Mouse (Mus musculus) ES-Bruce4 (cell line): ENCODE data around the gene Secisbp2. TPM values are rescaled to one million over a fixed set of nuclear protein-coding genes. Genes with fewer than 3 reads are reported as not detected.
"Not testable (repeated sequence)": the region's sequence is repeated elsewhere in the genome, so short reads cannot be mapped to it uniquely, and the experiment has no call there.

Experiments used
- H3K27ac ChIP-seq: 2 replicates; pipeline ENCODE4 v1.5.1; 2012; ENCODE audit warnings: low read length, inconsistent platforms; ENCODE audit not compliant: insufficient read depth
- H3K27me3 ChIP-seq: 2 replicates; pipeline ENCODE4 v1.6.1; 2012; ENCODE audit warnings: mild to moderate bottlenecking, low read length, inconsistent platforms; ENCODE audit not compliant: control insufficient read depth, poor library complexity, insufficient read depth, severe bottlenecking
- H3K36me3 ChIP-seq: 2 replicates; pipeline ENCODE4 v1.6.1; 2012; ENCODE audit warnings: inconsistent platforms, mild to moderate bottlenecking, low read length, moderate library complexity; ENCODE audit not compliant: control insufficient read depth, poor library complexity, insufficient read depth, severe bottlenecking
- H3K4me1 ChIP-seq: one replicate; pipeline ENCODE4 v1.8.1; 2011; ENCODE audit warnings: low read length; ENCODE audit not compliant: control insufficient read depth, insufficient read depth
- H3K4me3 ChIP-seq: 2 replicates; pipeline ENCODE4 v1.5.1; 2011; ENCODE audit warnings: low read depth, mild to moderate bottlenecking, low read length
- H3K9ac ChIP-seq: 2 replicates; pipeline ENCODE4 v1.6.1; 2012; ENCODE audit warnings: low read depth, mild to moderate bottlenecking, inconsistent platforms; ENCODE audit not compliant: poor library complexity, severe bottlenecking
- H3K9me3 ChIP-seq: replicated peaks from 2 replicates; pipeline ENCODE4 v1.6.1; 2012; ENCODE audit warnings: mild to moderate bottlenecking, low read length, inconsistent platforms; ENCODE audit not compliant: control insufficient read depth, poor library complexity, insufficient read depth, severe bottlenecking
- CTCF ChIP-seq: IDR thresholded peaks from one replicate; pipeline ENCODE4 v1.8.1; 2011; ENCODE audit warnings: low read depth, low read length
- EP300 ChIP-seq: IDR thresholded peaks from 2 replicates; pipeline ENCODE4 v1.6.1; 2011; ENCODE audit warnings: low read depth, low read length; ENCODE audit not compliant: insufficient read depth
- POLR2A ChIP-seq: IDR thresholded peaks from one replicate; pipeline ENCODE4 v1.8.1; 2011; ENCODE audit warnings: low read length; ENCODE audit not compliant: insufficient read depth
- polyA plus RNA-seq: library from polyadenylated mRNA; stranded (reverse); fragments of >200 nt; gene quantifications from 2 replicates; pipeline ENCODE4 v1.2.4, GENCODE M21; 2011; ENCODE audit warnings: low read depth; ENCODE audit not compliant: missing spikeins, insufficient read depth, insufficient read length

The Secisbp2 gene
- polyA plus RNA-seq, 1 experiment, result 25.5 TPM

DNA sequence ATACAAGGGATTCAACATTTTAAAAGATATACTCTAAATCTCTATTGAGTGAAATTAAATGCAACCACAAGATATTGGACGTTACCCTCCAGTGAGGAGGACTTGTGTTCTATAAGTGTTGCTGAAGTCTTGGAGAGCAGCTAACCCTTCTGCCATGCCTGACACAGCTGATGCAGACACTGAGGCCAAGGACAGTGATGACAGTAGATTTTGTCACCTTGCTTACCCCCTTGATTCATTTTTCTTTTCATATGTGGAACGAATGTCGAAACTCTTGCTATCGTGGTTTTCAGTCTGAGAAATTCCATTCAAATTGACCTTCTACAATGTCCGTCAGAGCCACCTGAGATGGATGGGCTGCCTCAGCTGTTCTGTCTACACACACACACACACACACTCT is 28.9 kb upstream of the Secisbp2 start:
- Histone ChIP-seq H3K4me1 (no peaks in the 10 kb centered on the region), H3K4me3 (no peak overlapping the region), H3K27ac (no peak overlapping the region), H3K36me3 (no peaks in the 10 kb centered on the region), H3K27me3 (no peaks in the 10 kb centered on the region), H3K9me3 (no peaks in the 10 kb centered on the region), H3K9ac (no peak overlapping the region)
- TF ChIP-seq EP300 (no peak), CTCF (no peak)

DNA sequence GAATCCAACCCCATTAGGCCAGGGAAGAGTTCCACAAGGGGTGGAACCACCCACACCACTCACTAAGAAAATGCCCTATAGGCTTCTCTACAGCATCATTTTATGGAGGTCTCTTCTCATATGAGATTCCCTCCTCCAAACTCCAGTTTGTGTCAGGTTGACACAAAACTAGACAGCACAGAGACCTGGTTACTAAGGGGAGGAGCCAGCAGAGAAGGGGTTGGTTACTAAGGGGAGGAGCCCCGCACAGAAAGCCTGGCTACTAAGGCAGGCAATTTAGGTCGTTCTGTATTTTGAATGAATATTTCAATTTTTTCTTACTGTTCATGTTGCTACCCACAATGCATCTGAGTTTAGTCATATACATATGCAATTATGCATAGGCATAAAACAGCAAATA is 27.8 kb upstream of the Secisbp2 start:
- Histone ChIP-seq H3K4me1 (no peaks in the 10 kb centered on the region), H3K27me3 (no peaks in the 10 kb centered on the region), H3K9me3 (no peaks in the 10 kb centered on the region), H3K36me3 (no peaks in the 10 kb centered on the region), H3K9ac (no peak overlapping the region), H3K4me3 (no peak overlapping the region), H3K27ac (no peak overlapping the region)
- TF ChIP-seq POLR2A, result no peak
- no peak for TF ChIP-seq CTCF
- TF ChIP-seq EP300, result no peak

DNA sequence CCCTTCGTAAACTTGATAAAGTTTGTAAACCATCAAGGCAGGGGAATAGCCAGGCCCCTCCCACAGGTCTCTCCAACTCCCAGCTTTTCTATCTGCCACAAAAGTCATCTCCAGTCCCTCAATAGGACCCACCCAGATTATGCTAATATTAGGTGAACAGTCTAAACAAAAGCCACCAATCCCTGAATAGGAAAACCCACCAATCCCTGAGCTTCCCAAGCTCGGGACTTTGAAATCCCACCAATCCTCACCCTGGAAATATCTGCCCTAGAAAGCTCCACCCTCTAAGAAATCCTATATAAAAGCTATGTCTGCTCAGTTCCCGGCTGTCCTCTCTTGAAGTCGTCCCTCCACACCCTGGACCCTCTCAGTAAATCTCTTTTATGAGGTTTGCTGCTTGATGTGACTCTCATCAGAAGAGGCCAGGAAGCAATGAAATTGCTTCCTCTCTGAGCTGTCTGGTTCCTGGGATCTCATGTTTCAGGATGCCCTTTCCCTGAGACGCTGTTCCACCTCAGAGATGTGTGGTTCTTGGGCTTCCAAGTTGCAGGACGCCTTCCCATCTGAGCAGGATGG is 23.1 kb upstream of the Secisbp2 start:
- H3K9ac ChIP-seq, result no peak overlapping the region
- no peaks in the 10 kb centered on the region for H3K27me3 ChIP-seq
- no peak overlapping the region for H3K4me3 ChIP-seq
- H3K27ac ChIP-seq, result no peak overlapping the region
- TF ChIP-seq POLR2A (no peak), EP300 (no peak), CTCF (no peak)
- H3K4me1 ChIP-seq, result no peaks in the 10 kb centered on the region
- no peaks in the 10 kb centered on the region for H3K36me3 ChIP-seq
- no peaks in the 10 kb centered on the region for H3K9me3 ChIP-seq

DNA sequence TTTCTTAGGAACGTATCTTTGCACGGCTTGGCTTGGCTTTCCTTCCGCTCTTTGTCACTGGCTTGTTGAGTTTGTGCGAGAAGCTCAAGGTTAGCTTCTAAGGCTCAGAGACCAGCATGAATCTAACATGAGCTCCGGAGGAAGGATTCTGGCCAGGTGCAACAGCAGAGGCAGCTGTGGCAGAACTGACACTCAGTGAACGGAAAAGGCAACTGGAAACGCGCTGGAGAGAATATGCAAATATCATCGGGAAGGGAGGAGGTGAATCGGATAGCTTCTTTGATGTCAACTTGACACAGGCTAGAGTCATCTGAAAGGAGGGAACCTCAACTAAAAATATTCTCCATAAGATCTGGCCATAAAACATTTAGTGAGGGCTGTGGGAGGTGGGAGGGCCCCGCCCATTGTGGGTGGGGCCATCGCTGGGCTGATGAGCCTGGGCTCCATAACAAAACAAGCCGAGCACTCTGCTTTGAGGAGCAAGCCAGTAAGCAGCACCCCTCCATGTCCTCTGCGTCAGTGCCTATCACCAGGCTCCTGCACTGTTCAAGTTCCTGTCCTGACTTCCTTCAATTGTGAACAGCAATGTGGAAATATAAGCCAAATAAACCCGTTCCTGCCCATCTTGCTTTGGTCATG is 20.0 kb upstream of the Secisbp2 start:
- H3K4me3 ChIP-seq, result no peak overlapping the region
- peak overlapping the region; percentile 10; the same call in 1 of the 2 replicates for H3K27ac ChIP-seq
- no peaks in the 10 kb centered on the region for H3K36me3 ChIP-seq
- no peaks in the 10 kb centered on the region for H3K4me1 ChIP-seq
- H3K9ac ChIP-seq, result no peak overlapping the region
- H3K9me3 ChIP-seq, result no peaks in the 10 kb centered on the region
- H3K27me3 ChIP-seq, result no peaks in the 10 kb centered on the region
- TF ChIP-seq CTCF (no peak), EP300 (no peak), POLR2A (no peak)

DNA sequence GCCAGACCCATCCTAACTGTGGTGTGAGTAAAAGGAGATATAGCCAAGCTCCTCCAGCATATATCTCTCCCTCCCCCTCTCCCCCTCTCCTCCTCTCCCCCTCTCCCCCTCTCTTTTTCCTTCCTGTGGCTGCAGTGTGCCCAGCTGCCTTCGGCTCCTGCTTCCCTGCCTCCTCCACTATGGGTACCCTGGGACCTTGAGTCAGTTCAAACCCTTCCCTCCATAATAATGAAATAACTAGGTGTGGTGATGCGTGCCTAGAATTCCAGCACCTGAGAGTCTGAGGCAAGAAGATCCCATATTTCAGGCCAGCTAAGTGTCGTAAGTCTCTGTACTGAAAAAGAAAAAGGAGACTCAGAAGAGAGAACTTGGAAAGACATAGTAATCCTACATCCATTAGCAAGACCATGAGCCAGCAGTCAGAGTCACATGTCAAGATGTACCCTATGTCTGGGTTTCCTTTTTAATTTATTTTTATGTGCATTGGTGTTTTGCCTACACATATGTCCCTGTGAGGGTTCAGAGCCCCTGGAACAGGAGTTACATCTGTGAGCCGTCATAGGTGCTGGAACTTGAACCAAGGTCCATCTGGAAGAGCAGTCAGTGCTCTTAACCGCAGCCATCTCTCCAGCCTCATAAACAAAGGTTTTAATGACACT is 18.8 kb upstream of the Secisbp2 start:
- Histone ChIP-seq H3K9me3 (no peaks in the 10 kb centered on the region), H3K27ac (no peak overlapping the region), H3K9ac (no peak overlapping the region), H3K27me3 (no peaks in the 10 kb centered on the region), H3K4me3 (no peak overlapping the region), H3K36me3 (no peaks in the 10 kb centered on the region), H3K4me1 (no peaks in the 10 kb centered on the region)
- TF ChIP-seq POLR2A (no peak), CTCF (no peak), EP300 (no peak)

DNA sequence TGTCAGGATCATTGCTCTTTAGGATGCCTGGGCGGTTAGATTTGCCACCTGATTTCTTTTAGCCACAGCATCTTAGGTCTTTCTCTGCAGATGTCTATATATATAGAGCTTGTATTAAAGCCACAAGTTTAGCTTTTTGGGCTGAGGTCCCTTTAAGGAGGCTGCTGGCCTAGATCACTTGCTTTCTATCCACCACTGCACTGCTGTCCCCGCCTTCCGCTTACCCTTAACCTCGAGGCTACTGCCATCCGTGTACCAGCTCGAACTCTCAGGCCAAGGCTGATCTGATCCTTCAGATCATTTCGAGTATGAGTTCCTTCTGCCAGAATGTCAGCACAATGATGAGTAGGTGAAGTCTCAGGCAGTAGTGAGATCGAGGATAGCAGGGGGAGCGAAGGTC is 16.1 kb upstream of the Secisbp2 start:
- not testable (repeated sequence) for H3K9me3 ChIP-seq, H3K9ac ChIP-seq, H3K4me1 ChIP-seq, H3K27ac ChIP-seq, H3K36me3 ChIP-seq, H3K4me3 ChIP-seq, H3K27me3 ChIP-seq
